Mouse (Mus musculus) kidney, adult 10 weeks (tissue): ENCODE measurements around the gene Tedc2. TPM values are rescaled to one million over a fixed set of nuclear protein-coding genes. Genes with fewer than 3 reads are reported as not detected.

ENCODE experiments used
- polyA plus RNA-seq: library from polyadenylated mRNA; stranded (reverse); fragments of 350-450 nt; fragmentation: Illumina TruSeq; extraction: RNeasy Lipid Tissue Mini Kit (QIAGEN cat#74804); gene quantifications from one replicate; pipeline ENCODE4 v1.2.3, GENCODE M21; 2014; ENCODE audit warnings: low read depth, low replicate concordance

Gene Tedc2
- polyA plus RNA-seq, result 1.6 TPM

DNA sequence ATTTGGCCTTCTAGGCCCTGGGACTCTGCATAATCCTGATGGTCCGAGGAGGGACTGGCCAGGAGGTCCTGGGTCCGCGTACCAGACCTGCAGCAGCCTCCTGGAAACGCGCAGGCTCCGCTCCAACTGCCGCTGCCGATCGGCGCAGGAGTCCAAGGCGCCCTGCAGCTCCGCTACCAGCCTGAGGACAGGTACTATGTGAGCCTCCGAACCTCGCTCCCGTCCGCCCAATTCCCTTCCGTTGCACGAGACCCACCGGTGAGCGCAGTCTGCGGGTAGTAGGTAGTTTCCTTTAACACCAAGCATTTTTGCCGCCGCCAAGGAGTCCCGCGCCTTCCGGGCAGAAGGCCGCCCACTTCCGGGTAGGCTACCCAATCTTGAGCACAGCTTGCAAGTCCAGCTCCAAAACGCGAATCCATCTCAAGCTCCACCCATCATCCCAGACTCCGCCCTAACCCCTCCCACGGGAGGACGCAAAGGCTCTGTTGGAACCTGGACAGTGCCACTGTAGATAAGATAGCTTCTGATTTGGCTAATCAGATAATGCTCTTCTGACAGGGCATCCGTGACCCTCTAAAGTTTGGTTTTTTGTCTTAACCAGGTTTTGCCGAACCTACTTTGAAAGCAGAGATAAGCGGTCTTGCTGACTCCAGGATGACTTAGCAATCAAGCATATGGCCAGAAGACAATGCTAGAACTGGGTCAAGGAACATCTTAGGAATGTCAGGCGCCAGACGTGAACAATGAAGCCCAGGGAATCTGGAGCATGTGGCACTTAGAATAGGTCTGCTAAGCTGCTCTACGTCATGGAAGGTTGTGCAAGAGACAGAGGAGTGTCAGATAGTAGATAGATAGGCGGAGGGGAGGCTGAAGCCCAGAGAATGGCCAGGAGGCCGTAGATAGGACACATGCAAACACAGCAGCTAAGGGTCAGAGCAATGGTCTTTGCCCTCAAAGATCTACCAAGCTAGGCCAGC, at the start of gene Tedc2:
Gene Tedc2 (minus strand): TSS at position 417 of the 977 bp plus-strand sequence.

DNA sequence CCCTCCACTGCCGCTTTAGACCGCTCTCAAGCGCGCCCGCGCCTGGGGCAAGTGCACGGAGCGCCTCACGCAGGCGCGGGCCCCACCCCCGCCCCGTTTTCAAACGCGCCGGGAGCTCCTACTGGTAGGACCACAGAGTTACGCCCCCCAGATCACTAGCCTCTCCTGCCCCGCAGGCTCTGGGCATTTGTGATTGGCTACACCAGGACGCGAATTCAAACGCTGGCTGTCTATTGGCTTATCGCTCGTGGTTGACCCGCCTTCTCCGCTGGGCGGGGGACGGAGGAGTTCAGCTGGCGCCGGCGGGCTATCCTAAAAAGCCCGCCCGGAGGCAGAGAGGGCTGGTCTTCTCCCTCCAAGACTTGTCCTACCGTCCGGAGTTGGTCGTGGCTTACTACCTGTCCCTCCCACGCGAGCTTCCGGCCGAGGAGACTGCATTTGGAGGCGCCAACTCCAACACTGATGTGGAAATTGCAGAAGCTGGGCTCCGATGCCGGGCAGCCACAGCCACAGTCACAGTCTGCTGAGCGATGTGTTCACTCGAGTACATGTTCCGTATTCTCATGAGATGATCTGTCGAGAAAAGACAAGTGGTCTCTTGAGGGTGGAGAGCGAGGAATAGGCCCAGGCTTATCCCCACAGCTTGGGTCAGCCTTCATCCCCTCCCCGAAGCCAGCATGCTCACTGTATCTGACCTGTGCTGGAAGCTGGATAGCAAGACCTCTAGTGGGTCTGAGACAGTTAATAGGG, 30.8 kb upstream of the Tedc2 start, which contains the start of gene Ccnf:
Gene Ccnf (minus strand): TSS at position 165 of the 750 bp plus-strand sequence.

DNA sequence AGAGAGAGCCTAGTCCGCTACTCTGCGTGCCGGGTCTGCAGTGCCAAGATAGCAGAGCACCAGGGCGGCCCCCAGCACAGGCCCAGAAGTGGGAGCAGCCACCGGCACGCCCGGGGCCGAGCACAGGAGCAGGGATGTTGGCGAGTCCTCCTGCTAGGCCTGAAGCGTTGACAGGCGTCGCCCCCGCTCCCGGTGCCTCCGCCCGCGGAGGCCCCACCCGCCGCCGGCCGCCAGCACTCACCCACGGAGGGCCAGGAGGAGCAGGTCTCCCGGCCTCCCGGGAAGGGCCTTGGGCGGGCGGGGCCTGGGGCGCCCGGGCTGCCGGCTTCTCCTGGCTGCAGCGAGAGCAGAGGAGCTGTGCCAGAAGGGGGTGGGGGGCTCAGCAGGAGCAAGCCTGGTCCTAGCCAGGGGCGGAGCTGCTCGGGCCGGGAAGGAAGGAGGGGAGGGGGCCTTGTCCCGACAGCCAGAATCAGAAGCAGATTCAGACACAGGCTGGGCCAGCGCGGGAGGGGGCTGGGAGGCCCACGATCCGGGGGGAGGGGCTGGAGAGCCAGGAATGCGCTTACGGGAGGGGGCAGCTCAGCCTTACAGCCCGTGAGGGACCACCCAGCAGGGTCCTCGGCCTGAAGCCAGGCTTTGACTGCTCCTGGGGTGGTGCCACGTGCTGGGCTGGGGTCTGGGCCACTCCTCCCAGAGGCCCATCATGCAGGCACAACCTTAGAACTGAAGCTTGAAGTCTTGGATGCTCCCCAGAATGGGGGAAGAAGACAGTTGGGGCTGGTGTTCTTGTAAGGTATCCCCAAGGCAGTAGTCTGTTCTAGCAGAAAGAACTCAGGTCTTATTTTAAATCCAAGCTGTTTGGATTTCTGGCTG, 11.4 kb downstream of the Tedc2 start, which contains the start of gene Ntn3:
Gene Ntn3 (minus strand): TSS at position 489 of the 873 bp plus-strand sequence.

DNA sequence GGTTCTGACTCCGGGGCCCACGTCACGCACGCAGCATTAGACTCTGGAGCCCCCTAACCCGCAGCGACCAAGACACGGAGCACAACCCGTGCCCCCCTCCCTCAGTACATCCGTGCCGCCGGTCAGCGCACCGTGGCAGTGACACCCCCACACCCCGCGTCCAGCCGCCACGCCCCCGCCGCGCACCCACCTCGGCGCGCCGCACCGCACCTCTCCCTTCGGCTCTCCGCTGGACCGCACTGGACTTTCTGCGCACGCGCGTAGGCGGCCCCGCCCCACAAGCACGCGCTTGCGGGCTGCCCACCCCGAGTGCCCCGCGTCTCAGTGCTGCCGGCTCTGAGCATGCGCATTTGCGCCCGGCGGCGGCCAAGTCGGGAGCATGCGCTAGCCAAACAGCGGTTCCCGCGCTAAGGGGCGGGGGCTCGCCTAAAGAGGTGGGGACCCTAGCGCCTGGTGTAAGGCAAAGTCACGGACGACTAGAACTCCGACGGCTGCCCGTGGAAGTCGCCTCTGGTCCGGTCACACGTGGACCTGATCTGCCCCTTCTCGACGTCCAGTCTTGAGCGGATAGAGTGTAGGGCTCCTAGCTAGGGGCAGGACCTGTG, 15.3 kb downstream of the Tedc2 start, which contains the start of gene Tbc1d24:
Gene Tbc1d24 (minus strand): TSS at position 279 of the 605 bp plus-strand sequence.

GRCm38 (mm10) chr17:24169317-24170065, 51.2 kb downstream of the Tedc2 start, which contains the start of gene Atp6v0c:
Atp6v0c (minus strand) TSS chr17:24169702.

Other genes with a start within 250 kb of the Tedc2 start
- gene Prss30, start 240.3 kb downstream of the Tedc2 start, polyA plus RNA-seq, result not detected
- not detected for gene Prss22, start 222.8 kb downstream of the Tedc2 start, polyA plus RNA-seq
- gene Prss27, start 182.7 kb downstream of the Tedc2 start, polyA plus RNA-seq, result not detected
- gene Kctd5, start 147.4 kb downstream of the Tedc2 start, polyA plus RNA-seq, result 19.8 TPM
- gene Pdpk1, start 69.9 kb downstream of the Tedc2 start, polyA plus RNA-seq, result 45.9 TPM
- 1.0 TPM for gene Amdhd2, start 57.1 kb downstream of the Tedc2 start, polyA plus RNA-seq
- 120 TPM for gene Atp6v0c, start 51.1 kb downstream of the Tedc2 start, polyA plus RNA-seq
- gene Tbc1d24, start 15.3 kb downstream of the Tedc2 start, polyA plus RNA-seq, result 5.7 TPM
- not detected for gene Ntn3, start 11.3 kb downstream of the Tedc2 start, polyA plus RNA-seq
- gene Ccnf, start 30.6 kb upstream of the Tedc2 start, polyA plus RNA-seq, result not detected
- gene Abca17, start 130.2 kb upstream of the Tedc2 start, polyA plus RNA-seq, result 0.53 TPM
- 18.1 TPM for gene Abca3, start 131.1 kb upstream of the Tedc2 start, polyA plus RNA-seq
- gene Rnps1, start 193.7 kb upstream of the Tedc2 start, polyA plus RNA-seq, result 33.1 TPM
- gene Eci1, start 205.8 kb upstream of the Tedc2 start, polyA plus RNA-seq, result 43.3 TPM
- gene Dnase1l2, start 222.3 kb upstream of the Tedc2 start, polyA plus RNA-seq, result 0.57 TPM
- gene E4f1, start 249.5 kb upstream of the Tedc2 start, polyA plus RNA-seq, result 0.40 TPM
- gene Pgp, start 249.5 kb upstream of the Tedc2 start, polyA plus RNA-seq, result 14.7 TPM